In genomic region chr13:76844629-76845255, GRCm38 (mm10) we compare ENCODE assay signal across 9 mouse cellular contexts.
A peak's percentile ranks its signal among the peaks of the same experiment; 100 is the strongest.
DNase-seq lines count a peak whose midpoint lies in the region; ATAC-seq and TF ChIP-seq lines count a peak whose summit lies in the region.
"Had no signal": no experiment of that assay in that cellular context is flagged by ENCODE, and none has a peak within 500 bp of the region (broad histone marks: within the 10 kb centered on the region; RNA-seq: fewer than 3 reads in every experiment).

No protein-coding gene starts in this region.

- H3K4me3 ChIP-seq in forebrain, embryonic 15.5 days = no peak overlapping the region
- H3K4me3 ChIP-seq in liver, embryonic 14.5 days (ENCODE audit: insufficient read depth in 1 of 2, low read depth in 2 of 2, low read length in 2 of 2) = no peak overlapping the region
- no peak overlapping the region for H3K4me3 ChIP-seq in neural tube, embryonic 12.5 days

- peak; percentile 83 for ATAC-seq in forebrain, embryonic 15.5 days (replicated peaks)
- no peak for ATAC-seq in liver, embryonic 14.5 days (ENCODE audit: insufficient read depth)
- ATAC-seq in neural tube, embryonic 12.5 days (ENCODE audit: low FRiP score, low read depth) = peak; percentile 53; the same call in 1 of the 2 replicates

- H3K9me3 ChIP-seq in forebrain, embryonic 15.5 days = no peaks in the 10 kb centered on the region
- H3K9me3 ChIP-seq in liver, embryonic 14.5 days (ENCODE audit: control insufficient read depth, low read length) = no peaks in the 10 kb centered on the region
- H3K9me3 ChIP-seq in neural tube, embryonic 12.5 days = no peaks in the 10 kb centered on the region

- no peak overlapping the region for H3K9ac ChIP-seq in forebrain, embryonic 15.5 days (replicated peaks)
- H3K9ac ChIP-seq in liver, embryonic 14.5 days (replicated peaks) = no peak overlapping the region
- H3K9ac ChIP-seq in neural tube, embryonic 12.5 days = no peak overlapping the region

- H3K27me3 ChIP-seq in forebrain, embryonic 15.5 days = no peaks in the 10 kb centered on the region
- no peaks in the 10 kb centered on the region for H3K27me3 ChIP-seq in liver, embryonic 14.5 days (ENCODE audit: control insufficient read depth, insufficient read depth, low read length)
- no peaks in the 10 kb centered on the region for H3K27me3 ChIP-seq in neural tube, embryonic 12.5 days (replicated peaks)

- TF ChIP-seq EP300 in liver, embryonic 14.5 days (IDR thresholded peaks at IDR 0.05; ENCODE audit: low read depth) = no peak

- H3K4me1 ChIP-seq in forebrain, embryonic 15.5 days = peaks cover 7% of the 10 kb centered on the region; the same call in 1 of the 2 replicates
- H3K4me1 ChIP-seq in liver, embryonic 14.5 days (replicated peaks; ENCODE audit: control insufficient read depth in 2 of 2, insufficient read depth in 2 of 2, low read length in 1 of 2) = no peaks in the 10 kb centered on the region
- no peaks in the 10 kb centered on the region for H3K4me1 ChIP-seq in neural tube, embryonic 12.5 days

- 49% methylated on average over 8 of the region's 8 CpGs for WGBS in forebrain, embryonic 15.5 days
- 44% methylated on average over 8 of the region's 8 CpGs for WGBS in liver, embryonic 14.5 days (ENCODE audit: insufficient replicate concordance)
- 50% methylated on average over 8 of the region's 8 CpGs for WGBS in neural tube, embryonic 12.5 days

- H3K27ac ChIP-seq in forebrain, embryonic 15.5 days (replicated peaks) = no peak overlapping the region
- no peak overlapping the region for H3K27ac ChIP-seq in liver, embryonic 14.5 days
- no peak overlapping the region for H3K27ac ChIP-seq in neural tube, embryonic 12.5 days
- H3K27ac ChIP-seq: macrophage had no signal

- peak; percentile 74 for TF ChIP-seq CTCF in liver, embryonic 14.5 days (IDR thresholded peaks at IDR 0.05; ENCODE audit: low read depth)

- no peaks in the 10 kb centered on the region for H3K36me3 ChIP-seq in forebrain, embryonic 15.5 days
- H3K36me3 ChIP-seq in liver, embryonic 14.5 days (replicated peaks; ENCODE audit: control insufficient read depth, insufficient read depth, low read depth) = no peaks in the 10 kb centered on the region
- H3K36me3 ChIP-seq in neural tube, embryonic 12.5 days = no peaks in the 10 kb centered on the region

- peak; percentile 46 to 61 for DNase-seq in layer of hippocampus, adult 18-20 months (ENCODE audit: low spot score in 2 of 2)
- DNase-seq in layer of hippocampus, adult 9-10 months (ENCODE audit: low spot score) = no peak
- DNase-seq in cerebellum, adult 11 months = peak; percentile 38
- DNase-seq in kidney, adult 9 months = peak; percentile 8
- DNase-seq in liver, embryonic 14.5 days (ENCODE audit: low read depth in 3 of 3, low spot score in 3 of 3) = peak; percentile 6 to 22 (median 20)
- peak; percentile 71 for DNase-seq in telencephalon, adult 2 months (ENCODE audit: low read depth, low spot score)

- H3K4me2 ChIP-seq in forebrain, embryonic 15.5 days (replicated peaks) = no peak overlapping the region
- H3K4me2 ChIP-seq in liver, embryonic 14.5 days (ENCODE audit: low read depth) = no peak overlapping the region
- H3K4me2 ChIP-seq in neural tube, embryonic 12.5 days (replicated peaks) = no peak overlapping the region
